Mouse (Mus musculus) CD4-positive helper T cell, adult 2 months (primary cell): ENCODE measurements around the gene Rdh16f2.
"Not testable (repeated sequence)": the region's sequence is repeated elsewhere in the genome, so short reads cannot be mapped to it uniquely, and the experiment has no call there.

Source experiments
- DNase-seq: peaks from one replicate; pipeline ENCODE4 v3.0.0-alpha.2; 2012; ENCODE audit warnings: low read depth, missing footprints, low spot score

Gene Rdh16f2

GRCm38 (mm10) chr10:127891481-127891880 lies 25.2 kb downstream of the Rdh16f2 start:
- no peak for DNase-seq

DNA sequence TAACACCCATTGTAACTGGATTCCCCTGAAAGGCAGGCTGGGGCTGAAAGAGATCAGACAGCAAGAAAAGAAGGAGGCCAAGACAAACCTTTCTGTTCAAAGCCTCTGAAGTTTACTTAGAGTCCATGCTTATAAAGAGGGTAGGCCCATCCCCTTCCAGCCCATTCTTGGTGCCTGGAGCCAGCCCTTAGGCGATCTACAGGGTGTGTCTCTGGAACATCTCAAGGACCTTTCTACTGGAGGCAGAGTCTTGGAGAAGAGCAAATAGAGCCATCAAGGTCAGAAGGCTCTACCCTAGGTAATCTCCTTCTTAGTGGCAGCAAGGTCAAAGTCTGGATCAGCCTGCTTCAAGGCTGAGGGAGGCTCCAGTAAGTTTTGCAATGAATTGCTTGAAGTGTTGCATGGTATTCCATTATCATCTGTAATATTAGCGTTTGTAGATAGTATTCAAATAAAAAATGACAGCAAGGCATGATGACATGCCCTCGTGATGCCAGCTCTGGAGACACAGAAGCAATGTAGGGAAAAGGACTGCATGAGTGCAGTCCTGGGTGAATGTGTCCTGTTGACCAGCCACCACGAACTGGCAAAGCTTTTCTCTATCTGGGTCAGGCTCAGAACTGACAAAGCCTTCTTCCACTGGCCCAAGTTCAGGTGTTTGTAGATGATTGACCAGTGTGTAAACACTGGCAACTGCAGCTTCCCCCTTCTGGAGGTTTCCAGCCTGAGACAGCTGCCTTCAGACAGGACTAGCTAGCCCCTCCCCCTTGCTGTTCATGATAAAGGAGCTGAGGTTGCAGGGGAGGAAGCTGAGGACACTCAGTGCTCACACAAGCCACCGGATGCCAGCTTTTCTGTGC lies 27.1 kb downstream of the Rdh16f2 start:
- peak; percentile 36 for DNase-seq

GRCm38 (mm10) chr10:127896705-127897104 lies 30.4 kb downstream of the Rdh16f2 start:
- no peak for DNase-seq

DNA sequence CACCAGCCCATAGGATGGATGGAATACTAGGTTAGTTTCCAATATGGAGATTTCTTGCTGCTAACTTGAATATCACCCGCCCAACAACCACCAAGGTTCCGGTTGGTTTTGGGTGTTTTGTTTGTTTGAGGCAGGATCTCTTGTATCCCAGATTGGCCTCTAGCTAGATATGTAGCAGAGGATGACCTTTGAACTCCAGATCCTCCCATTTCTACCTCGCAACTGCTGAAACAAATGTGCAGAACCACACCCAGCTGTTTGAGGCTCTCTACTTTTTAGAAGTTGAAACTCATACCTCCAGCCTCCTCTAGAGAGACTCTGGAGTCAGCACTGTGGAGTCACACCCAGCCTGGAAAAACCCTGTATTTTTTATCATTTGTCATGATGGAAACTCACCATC lies 31.2 kb downstream of the Rdh16f2 start:
- DNase-seq = no peak

DNA sequence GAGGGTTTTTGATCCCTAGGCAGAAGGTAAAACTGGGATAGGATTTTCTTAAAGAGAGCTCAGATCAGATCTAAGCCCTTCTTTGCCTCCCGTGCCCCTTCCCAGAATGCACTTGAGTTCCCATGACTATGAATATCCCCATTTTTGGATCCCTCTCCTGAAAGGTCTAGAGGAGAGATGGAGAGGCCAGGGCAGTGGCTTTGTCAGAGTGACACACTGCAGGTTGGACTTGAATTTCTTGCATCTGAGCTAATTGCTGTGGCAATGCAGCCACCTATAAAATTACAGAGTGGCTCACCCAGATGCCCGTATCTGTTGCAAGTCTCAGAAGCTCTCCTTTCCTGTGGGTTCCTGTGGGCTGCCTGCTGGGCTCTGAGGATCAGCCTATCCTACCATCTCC lies 31.9 kb downstream of the Rdh16f2 start, which contains the start of gene Sdr9c7:
TSS of gene Sdr9c7 (plus strand) at position 301 of the 400 bp plus-strand sequence.
- DNase-seq = no peak

- no peak for DNase-seq
These were observed 33.5 kb downstream of the Rdh16f2 start for GRCm38 (mm10) chr10:127899783-127900182.

DNA sequence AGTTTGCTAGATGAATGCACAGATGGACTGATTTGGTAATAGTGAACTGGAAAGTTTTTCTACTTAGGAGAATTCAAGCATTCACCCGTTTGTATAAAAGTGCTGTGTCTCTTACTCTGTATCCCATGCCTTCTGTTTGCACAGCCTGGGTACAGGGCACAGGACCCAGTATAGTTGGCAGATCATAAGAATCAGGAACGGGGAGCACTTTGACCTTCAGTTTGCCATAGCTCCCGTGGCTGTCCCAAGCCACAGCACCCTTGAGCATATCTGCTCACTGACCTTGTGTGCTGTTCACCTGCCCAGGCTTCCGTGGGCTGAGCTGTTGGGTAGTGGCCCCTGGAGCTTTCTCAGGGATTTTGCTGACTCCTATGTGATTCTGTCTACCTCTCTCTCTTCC lies 35.5 kb downstream of the Rdh16f2 start:
- no peak for DNase-seq

DNA sequence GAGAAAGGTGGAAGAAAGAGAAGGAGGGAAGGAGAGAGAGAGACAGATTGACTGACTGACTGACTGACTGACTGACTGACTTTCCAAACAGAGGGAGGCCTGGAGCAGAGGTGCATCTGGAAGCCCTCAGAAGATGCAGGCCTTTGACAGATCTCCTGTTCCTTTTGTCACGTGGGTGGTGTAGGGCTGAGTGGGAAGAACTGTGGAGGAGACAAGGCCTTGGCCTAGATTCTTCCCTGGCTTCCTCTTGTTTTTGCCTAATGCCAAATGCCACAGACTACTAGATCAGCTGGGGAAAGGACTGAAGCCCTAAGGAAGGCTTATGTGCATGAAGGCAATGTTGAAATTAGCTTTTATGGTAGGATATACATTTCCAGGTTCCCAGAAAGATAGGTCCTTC lies 36.8 kb downstream of the Rdh16f2 start:
- no peak for DNase-seq

DNA sequence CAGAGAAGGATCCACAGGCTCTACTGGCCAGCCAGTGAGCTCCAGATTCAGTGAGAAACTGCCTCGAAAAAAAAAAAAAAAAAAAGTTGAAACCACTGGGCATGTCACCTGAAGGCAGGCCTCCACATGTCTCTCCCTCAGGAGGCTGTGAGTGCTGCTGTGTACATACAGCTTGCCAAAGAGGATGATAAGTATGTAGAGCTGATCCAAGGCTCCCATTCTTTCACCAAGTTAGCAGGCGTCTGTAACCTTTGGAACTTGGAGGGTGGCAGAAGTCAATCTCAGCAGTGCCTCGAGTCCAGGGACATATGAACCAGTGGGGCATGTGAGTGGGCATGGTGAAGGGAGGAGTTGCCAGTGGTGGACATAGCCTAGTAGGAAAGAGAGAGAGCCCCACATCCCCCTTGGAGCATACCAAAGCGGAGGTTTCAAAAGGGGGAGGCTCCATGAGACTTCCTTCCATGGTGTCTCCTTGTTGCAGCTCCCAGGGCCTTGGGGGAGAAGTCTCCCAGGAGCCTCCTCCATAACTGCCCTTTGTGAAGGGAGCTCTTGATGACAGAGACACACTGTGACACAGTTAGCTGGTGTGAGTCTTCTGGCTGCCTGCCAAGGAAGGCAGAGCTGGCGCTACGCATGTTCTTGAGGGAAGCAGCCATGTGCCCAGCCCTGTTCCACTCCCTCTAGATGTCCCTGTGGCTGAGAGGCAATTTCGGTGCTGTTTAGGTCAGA lies 38.6 kb downstream of the Rdh16f2 start:
- DNase-seq = no peak

GRCm38 (mm10) chr10:127906138-127906537 lies 39.9 kb downstream of the Rdh16f2 start:
- no peak for DNase-seq

GRCm38 (mm10) chr10:127907386-127907951 lies 41.2 kb downstream of the Rdh16f2 start:
- no peak for DNase-seq

GRCm38 (mm10) chr10:127915578-127915977 lies 49.3 kb downstream of the Rdh16f2 start:
- DNase-seq = no peak

DNA sequence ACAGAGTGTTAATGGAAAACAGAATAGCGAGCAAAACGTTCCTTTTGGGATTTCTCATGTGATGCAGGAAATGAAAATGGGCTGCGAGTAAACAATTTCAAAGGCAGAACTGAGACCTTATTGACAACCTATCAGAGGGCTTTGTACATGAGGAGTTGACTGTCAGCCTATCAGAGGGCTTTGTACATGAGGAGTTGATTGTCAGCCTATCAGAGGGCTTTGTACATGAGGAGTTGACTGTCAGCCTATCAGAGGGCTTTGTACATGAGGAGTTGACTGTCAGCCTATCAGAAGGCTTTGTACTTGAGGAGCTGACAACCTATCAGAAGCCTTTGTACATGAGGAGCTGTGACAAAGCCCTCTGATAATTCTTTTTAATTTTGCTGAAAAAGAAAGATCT lies 50.9 kb downstream of the Rdh16f2 start:
- DNase-seq = not testable (repeated sequence)

- DNase-seq = no peak
These were observed 51.4 kb downstream of the Rdh16f2 start for GRCm38 (mm10) chr10:127917651-127918050.

DNA sequence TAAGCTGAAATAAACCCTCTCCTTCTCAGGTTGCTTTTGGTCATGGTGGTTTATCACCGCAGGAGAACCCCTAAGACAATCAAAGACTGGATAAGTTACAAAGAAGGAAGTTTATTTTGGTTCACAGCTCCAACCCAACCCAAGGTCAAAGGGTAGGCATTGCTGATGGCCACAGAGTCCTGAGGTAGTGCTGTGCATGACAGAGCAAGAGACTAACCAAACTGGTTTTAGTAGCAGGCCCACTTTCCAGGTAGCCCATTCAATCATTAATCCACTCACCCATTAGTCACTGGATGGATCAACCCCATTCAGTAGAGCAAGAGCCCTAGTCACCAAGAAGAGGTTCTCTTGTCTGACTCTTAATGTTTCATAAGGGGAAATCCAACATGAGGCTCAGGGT lies 56.0 kb downstream of the Rdh16f2 start:
- DNase-seq = no peak

- no peak for DNase-seq
These were observed 56.8 kb downstream of the Rdh16f2 start for GRCm38 (mm10) chr10:127923024-127923423.

DNA sequence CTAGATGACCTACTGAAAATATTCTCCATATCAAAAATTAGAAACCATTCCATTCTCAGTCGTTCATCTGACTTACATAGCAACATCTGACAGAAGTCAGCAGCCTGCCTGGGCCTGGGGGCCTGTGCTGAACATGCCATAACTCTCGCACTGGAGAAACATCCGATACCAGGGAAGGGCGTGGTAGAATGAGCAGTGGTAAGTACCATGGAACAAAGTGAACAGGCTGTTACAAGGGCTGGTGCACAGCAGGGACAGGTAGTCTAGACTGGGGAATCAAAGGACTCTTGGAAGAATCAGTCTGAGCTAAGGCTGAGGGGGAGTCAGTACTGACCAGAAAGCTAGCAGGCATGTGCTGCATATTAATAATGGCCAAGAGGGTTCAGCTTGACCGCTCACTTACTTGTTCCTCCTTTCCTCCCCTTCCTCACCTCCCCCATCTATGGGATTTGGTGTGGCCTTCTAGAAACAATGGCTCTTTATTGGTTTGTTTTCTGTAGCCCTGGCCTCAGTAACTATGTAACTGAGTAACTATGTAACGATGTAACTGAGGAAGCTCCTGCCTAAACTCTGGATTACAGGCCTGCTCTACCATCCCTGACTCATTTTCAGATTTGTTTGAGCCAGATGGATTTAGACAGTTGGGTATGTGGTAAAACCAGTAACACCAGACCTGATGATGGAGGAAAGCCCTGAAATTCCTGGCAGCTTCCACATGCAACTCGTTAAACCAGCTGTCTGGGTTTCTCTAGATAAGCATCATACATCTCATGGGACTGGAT lies 58.5 kb downstream of the Rdh16f2 start:
- DNase-seq = no peak
